Mouse (Mus musculus): ENCODE measurements at regions not wholly inside any gene's neighbourhood (a gene's known extent, or its start where the extent isn't known, plus 50 kb on each side); places are given as distances from the start of the nearest gene placed in this dataset.

DNA sequence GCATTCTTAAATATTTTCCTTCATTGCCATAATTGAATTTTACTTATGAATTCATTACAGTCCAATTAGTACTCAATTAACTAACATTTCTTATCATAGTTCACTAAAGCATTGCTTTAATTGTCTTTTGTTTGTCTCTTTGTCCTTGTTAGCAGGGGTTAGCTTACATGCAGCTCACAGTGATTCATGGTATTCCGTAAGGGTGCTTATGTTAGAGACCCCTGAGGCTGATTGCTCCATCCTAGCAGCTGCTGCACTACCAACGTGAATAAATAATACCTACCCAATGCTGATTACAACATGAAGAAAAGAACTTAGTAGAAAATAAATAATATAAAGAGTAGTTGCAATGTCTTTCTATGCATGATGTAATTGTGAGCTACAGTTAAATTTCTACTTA is 791.4 kb downstream of the Epha7 start:
- Histone ChIP-seq H3K9ac (ENCODE audit: low read length) (no peak overlapping the region), H3K4me3 (replicated peaks; ENCODE audit: low read length) (no peak overlapping the region), H3K27me3 (ENCODE audit: control insufficient read depth, insufficient read depth, low read length) (no peaks in the 10 kb centered on the region), H3K27ac (ENCODE audit: low read length) (no peak overlapping the region), H3K9me3 (replicated peaks; ENCODE audit: control insufficient read depth, low read length) (no peaks in the 10 kb centered on the region), H3K4me1 (ENCODE audit: control insufficient read depth, insufficient read depth, low read length) (no peaks in the 10 kb centered on the region), H3K36me3 (ENCODE audit: control insufficient read depth, insufficient read depth, low read length) (no peaks in the 10 kb centered on the region), H3K4me2 (ENCODE audit: low read depth, low read length) (no peak overlapping the region)
- no peak for ATAC-seq (ENCODE audit: insufficient read depth, low FRiP score)
- WGBS = 70% methylated on average over 2 of the region's 2 CpGs

DNA sequence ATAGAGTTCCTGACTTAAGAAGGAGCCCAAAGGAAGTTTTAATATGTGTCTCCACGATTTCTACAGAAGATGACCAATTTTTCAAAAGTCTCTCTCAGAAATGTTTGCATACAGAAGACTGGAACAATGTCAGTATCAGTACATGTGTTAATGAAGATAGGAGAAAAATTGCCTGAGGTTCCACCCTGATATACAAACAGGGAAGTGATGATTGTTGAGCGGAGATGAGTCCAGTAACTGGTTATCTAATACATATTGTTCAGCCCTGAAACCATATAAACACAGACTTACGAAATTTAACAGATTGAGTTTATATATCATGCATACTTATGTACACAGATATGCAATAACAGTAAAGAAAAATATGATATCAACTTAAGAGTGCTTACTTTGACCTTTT is 805.0 kb downstream of the Epha7 start:
- Histone ChIP-seq H3K36me3 (ENCODE audit: control insufficient read depth, insufficient read depth, low read length) (no peaks in the 10 kb centered on the region), H3K27me3 (ENCODE audit: control insufficient read depth, insufficient read depth, low read length) (no peaks in the 10 kb centered on the region), H3K4me3 (replicated peaks; ENCODE audit: low read length) (no peak overlapping the region), H3K9ac (ENCODE audit: low read length) (no peak overlapping the region), H3K27ac (ENCODE audit: low read length) (no peak overlapping the region), H3K9me3 (replicated peaks; ENCODE audit: control insufficient read depth, low read length) (no peaks in the 10 kb centered on the region), H3K4me2 (ENCODE audit: low read depth, low read length) (no peak overlapping the region), H3K4me1 (ENCODE audit: control insufficient read depth, insufficient read depth, low read length) (no peaks in the 10 kb centered on the region)
- no peak for ATAC-seq (ENCODE audit: insufficient read depth, low FRiP score)
- WGBS = 67% methylated on average over 3 of the region's 3 CpGs

DNA sequence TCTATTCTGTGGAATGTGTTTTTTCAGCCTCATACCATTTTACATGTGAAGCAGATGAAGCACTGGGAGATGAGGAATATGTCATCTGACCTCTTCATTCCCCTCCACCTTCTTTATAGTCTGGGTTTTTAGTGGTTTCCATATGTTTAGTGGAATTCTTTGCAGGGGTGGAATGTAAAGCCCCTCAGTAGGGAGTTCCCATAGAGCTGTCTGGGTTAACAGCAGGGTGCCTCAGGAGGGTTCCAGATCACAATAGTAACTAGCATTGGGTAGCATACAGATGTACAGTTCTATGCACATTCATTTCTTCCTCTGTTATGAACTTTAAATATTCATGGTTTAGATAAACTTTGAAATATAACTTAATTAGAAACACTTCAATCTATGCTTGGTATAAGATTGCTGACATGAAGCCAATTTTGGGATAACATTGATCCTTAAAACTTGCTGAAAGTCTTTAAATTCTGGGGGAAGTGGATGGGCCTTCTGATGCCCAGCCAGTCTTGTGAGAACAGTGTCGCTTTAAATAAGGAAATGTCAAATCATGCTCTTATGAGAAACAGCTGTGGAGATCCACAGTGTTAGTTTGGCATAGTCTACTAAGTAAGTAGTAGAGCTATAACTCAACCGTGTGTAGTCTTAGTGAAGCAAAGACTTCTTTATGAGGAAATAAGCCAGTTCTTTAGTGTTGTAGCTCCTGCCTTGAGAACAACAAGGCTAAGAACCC is 832.1 kb downstream of the Epha7 start:
- 57% methylated on average over 2 of the region's 2 CpGs for WGBS

DNA sequence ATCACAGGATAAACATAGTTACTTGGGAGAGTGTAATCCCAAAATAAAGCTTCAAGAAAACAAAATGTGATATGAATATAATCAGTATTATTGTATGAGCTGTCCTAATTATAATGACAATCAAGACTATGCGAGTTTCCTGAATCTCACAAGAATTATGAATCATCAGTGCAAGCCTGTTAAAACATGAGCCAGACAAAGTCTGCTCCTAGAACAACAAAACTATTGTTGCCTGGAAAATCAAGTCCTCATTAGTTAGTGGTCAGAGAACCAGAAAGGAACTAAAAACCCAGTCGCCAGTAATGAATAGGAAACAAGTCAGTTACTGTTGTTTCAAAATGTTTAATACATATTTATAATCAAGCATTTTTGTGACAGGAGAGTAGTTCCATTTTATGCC is 841.0 kb downstream of the Epha7 start:
- no peak for ATAC-seq (ENCODE audit: insufficient read depth, low FRiP score)
- Histone ChIP-seq H3K36me3 (ENCODE audit: control insufficient read depth, insufficient read depth, low read length) (no peaks in the 10 kb centered on the region), H3K27me3 (ENCODE audit: control insufficient read depth, insufficient read depth, low read length) (no peaks in the 10 kb centered on the region), H3K4me2 (ENCODE audit: low read depth, low read length) (no peak overlapping the region), H3K4me3 (replicated peaks; ENCODE audit: low read length) (no peak overlapping the region), H3K9me3 (replicated peaks; ENCODE audit: control insufficient read depth, low read length) (no peaks in the 10 kb centered on the region), H3K27ac (ENCODE audit: low read length) (no peak overlapping the region), H3K9ac (ENCODE audit: low read length) (no peak overlapping the region), H3K4me1 (ENCODE audit: control insufficient read depth, insufficient read depth, low read length) (no peaks in the 10 kb centered on the region)
- WGBS = 64% methylated on average over 2 of the region's 2 CpGs

More for the DNA sequence above, 832.1 kb downstream of the Epha7 start:
- no peak overlapping the region for H3K27ac ChIP-seq (ENCODE audit: low read length)
- H3K36me3 ChIP-seq (ENCODE audit: control insufficient read depth, insufficient read depth, low read length) = no peaks in the 10 kb centered on the region
- ATAC-seq (ENCODE audit: insufficient read depth, low FRiP score) = no peak
- H3K4me2 ChIP-seq (ENCODE audit: low read depth, low read length) = no peak overlapping the region
- no peaks in the 10 kb centered on the region for H3K9me3 ChIP-seq (replicated peaks; ENCODE audit: control insufficient read depth, low read length)
- H3K27me3 ChIP-seq (ENCODE audit: control insufficient read depth, insufficient read depth, low read length) = no peaks in the 10 kb centered on the region
- no peak overlapping the region for H3K9ac ChIP-seq (ENCODE audit: low read length)
- no peak overlapping the region for H3K4me3 ChIP-seq (replicated peaks; ENCODE audit: low read length)
- H3K4me1 ChIP-seq (ENCODE audit: control insufficient read depth, insufficient read depth, low read length) = no peaks in the 10 kb centered on the region

DNA sequence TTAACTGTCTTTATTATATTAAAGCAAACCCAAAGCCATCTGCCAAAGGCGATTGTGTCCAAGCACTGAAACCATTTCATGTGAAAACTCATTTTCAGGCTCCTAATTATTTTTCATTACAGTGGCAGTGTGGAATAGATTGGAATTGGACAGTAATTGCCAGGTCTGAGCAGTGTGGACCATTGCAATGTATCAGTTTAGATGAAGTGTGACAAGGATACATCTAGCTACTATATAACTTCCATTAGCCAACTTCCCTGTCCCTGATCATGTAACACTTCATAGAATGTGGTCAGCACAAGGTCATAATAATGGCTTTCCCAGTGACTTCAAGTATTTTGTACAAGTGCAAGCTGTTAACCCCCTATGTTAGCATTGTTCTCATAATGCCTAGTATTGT is 842.7 kb downstream of the Epha7 start:
- Histone ChIP-seq H3K36me3 (ENCODE audit: control insufficient read depth, insufficient read depth, low read length) (no peaks in the 10 kb centered on the region), H3K9me3 (replicated peaks; ENCODE audit: control insufficient read depth, low read length) (no peaks in the 10 kb centered on the region), H3K4me3 (replicated peaks; ENCODE audit: low read length) (no peak overlapping the region), H3K4me2 (ENCODE audit: low read depth, low read length) (no peak overlapping the region), H3K27me3 (ENCODE audit: control insufficient read depth, insufficient read depth, low read length) (no peaks in the 10 kb centered on the region), H3K27ac (ENCODE audit: low read length) (no peak overlapping the region), H3K4me1 (ENCODE audit: control insufficient read depth, insufficient read depth, low read length) (no peaks in the 10 kb centered on the region), H3K9ac (ENCODE audit: low read length) (no peak overlapping the region)
- no peak for ATAC-seq (ENCODE audit: insufficient read depth, low FRiP score)
- WGBS = 84% methylated on average over 1 of the region's 1 CpGs

DNA sequence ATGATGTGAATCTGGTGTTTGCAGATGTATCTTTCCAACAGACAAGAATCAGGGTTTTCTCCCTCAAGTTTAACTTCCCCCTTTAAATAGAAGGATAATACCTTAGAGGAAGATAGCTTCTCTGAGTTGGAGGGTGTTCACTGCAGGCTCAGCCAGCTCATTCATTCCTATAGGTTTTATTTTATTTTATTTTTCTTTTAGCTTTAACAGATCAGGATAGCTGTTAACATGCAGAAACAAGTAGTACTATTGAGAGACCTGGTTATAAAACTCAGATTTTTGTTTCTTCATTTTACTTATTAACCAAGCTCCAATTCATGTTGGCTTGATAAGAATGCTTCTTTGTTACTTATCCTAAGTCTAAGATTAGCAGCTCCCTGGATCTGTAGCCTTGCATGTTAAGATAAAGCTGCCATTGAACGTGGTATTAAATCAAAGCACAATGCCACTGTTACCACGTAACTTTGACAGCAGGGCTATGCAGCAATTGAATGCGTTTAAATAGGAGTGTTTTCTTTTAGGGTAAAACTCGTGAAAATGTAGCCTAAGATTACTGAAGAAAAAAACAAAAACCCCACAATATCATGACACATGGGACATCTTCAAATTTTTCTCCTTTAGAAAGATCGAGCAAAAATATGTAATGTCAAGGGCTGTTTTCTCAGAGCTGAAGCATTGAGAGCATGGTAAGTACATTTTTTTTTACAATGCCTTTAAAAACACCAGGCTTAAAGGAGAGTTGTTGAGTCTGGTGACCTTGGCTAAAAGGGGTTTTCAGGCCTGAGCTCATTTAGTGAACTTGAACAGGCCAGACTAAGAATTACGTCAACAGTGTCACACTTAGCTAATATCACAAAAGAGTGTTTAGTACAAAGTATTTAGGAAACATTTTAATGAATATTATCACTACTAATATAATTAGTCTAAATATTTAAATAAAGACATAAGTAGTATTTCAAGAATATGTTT is 848.5 kb downstream of the Epha7 start:
- WGBS = 44% methylated on average over 6 of the region's 6 CpGs
- Histone ChIP-seq H3K9me3 (replicated peaks; ENCODE audit: control insufficient read depth, low read length) (no peaks in the 10 kb centered on the region), H3K27me3 (ENCODE audit: control insufficient read depth, insufficient read depth, low read length) (no peaks in the 10 kb centered on the region), H3K9ac (ENCODE audit: low read length) (no peak overlapping the region), H3K4me1 (ENCODE audit: control insufficient read depth, insufficient read depth, low read length) (no peaks in the 10 kb centered on the region), H3K36me3 (ENCODE audit: control insufficient read depth, insufficient read depth, low read length) (no peaks in the 10 kb centered on the region), H3K4me2 (ENCODE audit: low read depth, low read length) (no peak overlapping the region), H3K27ac (ENCODE audit: low read length) (peak overlapping the region; percentile 29; the same call in 1 of the 2 replicates), H3K4me3 (replicated peaks; ENCODE audit: low read length) (no peak overlapping the region)
- ATAC-seq (ENCODE audit: insufficient read depth, low FRiP score) = peak; percentile 82; the same call in 1 of the 2 replicates

DNA sequence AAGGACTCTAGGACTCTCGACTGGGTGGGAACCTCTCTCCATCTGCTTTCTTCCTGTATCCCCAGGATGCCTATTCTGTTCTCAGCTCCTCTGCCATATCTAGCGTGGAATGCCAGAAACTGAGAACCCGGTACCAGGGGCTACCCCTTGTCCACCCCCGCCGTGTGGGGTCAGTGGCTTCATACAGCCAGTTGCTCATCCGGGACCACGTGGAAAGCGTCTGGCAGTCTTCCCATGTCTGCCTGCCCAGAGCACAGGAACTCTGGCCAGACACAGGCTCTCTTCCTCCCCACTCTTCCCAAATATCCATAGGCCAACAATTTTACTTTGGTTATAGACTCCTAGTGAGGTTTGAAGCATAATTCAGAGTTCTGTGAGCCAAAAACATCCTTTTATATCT is 852.6 kb downstream of the Epha7 start:
- no peak for ATAC-seq (ENCODE audit: insufficient read depth, low FRiP score)
- Histone ChIP-seq H3K4me2 (ENCODE audit: low read depth, low read length) (no peak overlapping the region), H3K4me3 (replicated peaks; ENCODE audit: low read length) (no peak overlapping the region), H3K9me3 (replicated peaks; ENCODE audit: control insufficient read depth, low read length) (no peaks in the 10 kb centered on the region), H3K27me3 (ENCODE audit: control insufficient read depth, insufficient read depth, low read length) (no peaks in the 10 kb centered on the region), H3K9ac (ENCODE audit: low read length) (no peak overlapping the region), H3K4me1 (ENCODE audit: control insufficient read depth, insufficient read depth, low read length) (no peaks in the 10 kb centered on the region), H3K27ac (ENCODE audit: low read length) (no peak overlapping the region), H3K36me3 (ENCODE audit: control insufficient read depth, insufficient read depth, low read length) (no peaks in the 10 kb centered on the region)
- 82% methylated on average over 8 of the region's 8 CpGs for WGBS

DNA sequence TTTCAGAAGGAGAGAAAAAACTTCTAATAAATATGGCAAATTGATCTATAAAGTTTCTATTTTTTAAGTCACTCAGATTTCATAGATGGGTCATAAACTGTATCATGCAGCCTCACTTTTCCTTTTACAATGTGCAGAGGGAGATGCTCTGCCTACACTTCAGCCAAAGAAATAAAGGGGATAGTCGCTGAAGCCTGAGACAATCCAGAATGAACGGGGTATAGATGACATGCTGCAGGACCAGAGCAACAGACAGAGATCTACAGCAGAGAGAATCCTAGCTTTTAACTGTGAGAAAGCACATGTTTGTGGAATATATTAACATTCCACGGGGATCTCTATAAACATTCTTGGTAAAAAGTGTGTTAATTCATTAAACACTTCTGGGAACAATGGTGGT is 881.2 kb downstream of the Epha7 start:
- no peak overlapping the region for H3K27ac ChIP-seq (ENCODE audit: low read length)
- no peak for ATAC-seq (ENCODE audit: insufficient read depth, low FRiP score)
- WGBS = 35% methylated on average over 3 of the region's 3 CpGs
- no peak overlapping the region for H3K4me2 ChIP-seq (ENCODE audit: low read depth, low read length)
- no peaks in the 10 kb centered on the region for H3K36me3 ChIP-seq (ENCODE audit: control insufficient read depth, insufficient read depth, low read length)
- no peak overlapping the region for H3K4me3 ChIP-seq (replicated peaks; ENCODE audit: low read length)
- no peaks in the 10 kb centered on the region for H3K4me1 ChIP-seq (ENCODE audit: control insufficient read depth, insufficient read depth, low read length)
- H3K9ac ChIP-seq (ENCODE audit: low read length) = no peak overlapping the region
- H3K9me3 ChIP-seq (replicated peaks; ENCODE audit: control insufficient read depth, low read length) = no peaks in the 10 kb centered on the region
- H3K27me3 ChIP-seq (ENCODE audit: control insufficient read depth, insufficient read depth, low read length) = no peaks in the 10 kb centered on the region

DNA sequence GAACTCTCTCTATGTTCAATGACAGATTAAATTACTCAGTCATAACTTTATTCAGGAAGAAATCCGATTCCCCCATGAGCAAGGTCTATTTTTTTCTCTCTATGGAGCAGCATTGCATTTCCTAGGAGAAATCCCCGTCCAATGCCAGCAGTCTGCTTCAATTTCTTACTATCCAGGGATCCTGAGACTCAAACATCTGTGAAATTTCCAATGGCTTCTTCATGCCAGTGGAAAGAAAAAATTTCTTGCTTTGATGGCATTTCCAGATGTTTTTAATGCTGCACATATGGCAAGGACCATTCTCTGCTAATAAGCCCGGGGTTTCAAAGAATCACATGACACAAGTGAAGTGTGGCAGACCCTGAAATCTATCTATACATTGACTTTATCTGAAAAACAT is 919.6 kb downstream of the Epha7 start:
- Histone ChIP-seq H3K4me3 (replicated peaks; ENCODE audit: low read length) (no peak overlapping the region), H3K36me3 (ENCODE audit: control insufficient read depth, insufficient read depth, low read length) (no peaks in the 10 kb centered on the region), H3K4me2 (ENCODE audit: low read depth, low read length) (no peak overlapping the region), H3K27ac (ENCODE audit: low read length) (no peak overlapping the region), H3K9ac (ENCODE audit: low read length) (no peak overlapping the region), H3K9me3 (replicated peaks; ENCODE audit: control insufficient read depth, low read length) (no peaks in the 10 kb centered on the region), H3K4me1 (ENCODE audit: control insufficient read depth, insufficient read depth, low read length) (no peaks in the 10 kb centered on the region), H3K27me3 (ENCODE audit: control insufficient read depth, insufficient read depth, low read length) (no peaks in the 10 kb centered on the region)
- 72% methylated on average over 3 of the region's 3 CpGs for WGBS
- ATAC-seq (ENCODE audit: insufficient read depth, low FRiP score) = no peak

Measured in stomach, embryonic 16.5 days (tissue).